Mouse (Mus musculus) inflammation-experienced regulatory T-cells, adult 6 months (primary cell): ENCODE results near the gene Efcab6. TPM values are rescaled to one million over a fixed set of nuclear protein-coding genes. Genes with fewer than 3 reads are reported as not detected.

Experiments used
- ATAC-seq: one replicate; pipeline ENCODE4 v1.8.0; 2017
- polyA plus RNA-seq, 3 experiments: library from polyadenylated mRNA; unstranded; fragments of 100-300 nt; shearing (Covaris generic); gene quantifications; one replicate each; pipeline ENCODE4 v1.2.1; 2017

The Efcab6 gene
- polyA plus RNA-seq, 3 experiments from 2014 or later: not detected

GRCm38 (mm10) chr15:83877155-83877866 lies 187.9 kb downstream of the Efcab6 start:
- ATAC-seq: no peak

- no peak for ATAC-seq
Observed at GRCm38 (mm10) chr15:83870936-83871335, 194.2 kb downstream of the Efcab6 start.

GRCm38 (mm10) chr15:83865626-83866025 lies 199.6 kb downstream of the Efcab6 start:
- no peak for ATAC-seq

GRCm38 (mm10) chr15:83857129-83857528 lies 208.1 kb downstream of the Efcab6 start:
- ATAC-seq: no peak

- ATAC-seq: no peak
Observed at GRCm38 (mm10) chr15:83853400-83853811, 211.8 kb downstream of the Efcab6 start.

- ATAC-seq: no peak
Observed at GRCm38 (mm10) chr15:83848193-83848592, 217.0 kb downstream of the Efcab6 start.

GRCm38 (mm10) chr15:83847512-83847911 lies 217.7 kb downstream of the Efcab6 start:
- ATAC-seq: no peak

- ATAC-seq: no peak
Observed at GRCm38 (mm10) chr15:83846592-83846991, 218.6 kb downstream of the Efcab6 start.

- no peak for ATAC-seq
Observed at GRCm38 (mm10) chr15:83845734-83846133, 219.4 kb downstream of the Efcab6 start.

- no peak for ATAC-seq
Observed at GRCm38 (mm10) chr15:83842915-83843789, 222.0 kb downstream of the Efcab6 start.

- ATAC-seq: no peak
Observed at GRCm38 (mm10) chr15:83842419-83842818, 222.8 kb downstream of the Efcab6 start.

- ATAC-seq: no peak
Observed at GRCm38 (mm10) chr15:83840950-83841719, 224.0 kb downstream of the Efcab6 start.

GRCm38 (mm10) chr15:83832265-83832664 lies 232.9 kb downstream of the Efcab6 start:
- ATAC-seq: no peak

- ATAC-seq: no peak
Observed at GRCm38 (mm10) chr15:83829226-83829625, 236.0 kb downstream of the Efcab6 start.

- ATAC-seq: no peak
Observed at GRCm38 (mm10) chr15:83828011-83828410, 237.2 kb downstream of the Efcab6 start.

Other genes with a start within 250 kb of the Efcab6 start
- gene Sult4a1, start 40.4 kb upstream of the Efcab6 start, polyA plus RNA-seq: under 1 TPM in 1 of 3 experiments, not detected in 2; 0.29 TPM
- not detected for gene Pnpla5, start 57.8 kb upstream of the Efcab6 start, polyA plus RNA-seq
- gene Pnpla3, start 102.5 kb upstream of the Efcab6 start, polyA plus RNA-seq: under 1 TPM in 1 of 3 experiments, not detected in 2; 0.61 TPM
- gene Samm50, start 126.9 kb upstream of the Efcab6 start, polyA plus RNA-seq: 10 to 100 TPM; 31.9 to 49.9 (median 46.9) TPM
- 1 to 10 TPM in 1 of 3 experiments, under 1 TPM in 1, not detected in 1; 0.89 to 2.1 TPM for gene Parvb, start 166.7 kb upstream of the Efcab6 start, polyA plus RNA-seq